Mouse (Mus musculus): ENCODE results near the gene Fxr2. TPM values are rescaled to one million over a fixed set of nuclear protein-coding genes. Genes with fewer than 3 reads are reported as not detected.

Fxr2 gene
- polyA plus RNA-seq, 1 experiment from 2014 or later, result 23.4 TPM

- 17% methylated on average over 6 of the region's 6 CpGs for WGBS (ENCODE audit: insufficient replicate concordance)
- Histone ChIP-seq H3K4me1 (peaks cover 66% of the 10 kb centered on the region), H3K4me3 (peak overlapping the region; percentile 37), H3K9ac (peak overlapping the region; percentile 67), H3K4me2 (peak overlapping the region; percentile 100), H3K27me3 (replicated peaks) (no peaks in the 10 kb centered on the region), H3K27ac (peak overlapping the region; percentile 92), H3K9me3 (replicated peaks) (no peaks in the 10 kb centered on the region), H3K36me3 (peaks cover 64% of the 10 kb centered on the region)
- ATAC-seq, result peak; percentile 20; the same call in 1 of the 2 replicates
These were observed 32.7 kb upstream of the Fxr2 start for GRCm38 (mm10) chr11:69600098-69600497.

GRCm38 (mm10) chr11:69601768-69602167 is 31.0 kb upstream of the Fxr2 start:
- Histone ChIP-seq H3K4me3 (no peak overlapping the region), H3K4me2 (peak overlapping the region; percentile 100), H3K27ac (peak overlapping the region; percentile 92), H3K27me3 (replicated peaks) (no peaks in the 10 kb centered on the region), H3K9me3 (replicated peaks) (no peaks in the 10 kb centered on the region), H3K9ac (peak overlapping the region; percentile 67; the same call in 1 of the 2 replicates), H3K36me3 (peaks cover 56% of the 10 kb centered on the region), H3K4me1 (peaks cover 76% of the 10 kb centered on the region)
- ATAC-seq, result no peak
- 41% methylated on average over 3 of the region's 3 CpGs for WGBS (ENCODE audit: insufficient replicate concordance)

GRCm38 (mm10) chr11:69603516-69603915 is 29.3 kb upstream of the Fxr2 start:
- H3K27me3 ChIP-seq (replicated peaks), result no peaks in the 10 kb centered on the region
- H3K27ac ChIP-seq, result peak overlapping the region; percentile 84
- 79% methylated on average over 8 of the region's 8 CpGs for WGBS (ENCODE audit: insufficient replicate concordance)
- no peaks in the 10 kb centered on the region for H3K9me3 ChIP-seq (replicated peaks)
- peak overlapping the region; percentile 78 for H3K4me3 ChIP-seq
- peak overlapping the region; percentile 93 for H3K9ac ChIP-seq
- H3K36me3 ChIP-seq, result peaks cover 49% of the 10 kb centered on the region
- H3K4me1 ChIP-seq, result peaks cover 93% of the 10 kb centered on the region
- ATAC-seq, result no peak
- H3K4me2 ChIP-seq, result peak overlapping the region; percentile 100

- Histone ChIP-seq H3K4me1 (peaks cover 93% of the 10 kb centered on the region), H3K27ac (peak overlapping the region; percentile 84), H3K27me3 (replicated peaks) (no peaks in the 10 kb centered on the region), H3K9me3 (replicated peaks) (no peaks in the 10 kb centered on the region), H3K36me3 (peaks cover 41% of the 10 kb centered on the region), H3K9ac (peak overlapping the region; percentile 93), H3K4me3 (peak overlapping the region; percentile 78), H3K4me2 (peak overlapping the region; percentile 100)
- WGBS (ENCODE audit: insufficient replicate concordance), result 56% methylated on average over 3 of the region's 3 CpGs
- no peak for ATAC-seq
These were observed 28.4 kb upstream of the Fxr2 start for GRCm38 (mm10) chr11:69604347-69604746.

GRCm38 (mm10) chr11:69604795-69605664 is 27.8 kb upstream of the Fxr2 start:
- ATAC-seq, result peak; percentile 10
- H3K9me3 ChIP-seq (replicated peaks), result no peaks in the 10 kb centered on the region
- H3K27me3 ChIP-seq (replicated peaks), result no peaks in the 10 kb centered on the region
- peak overlapping the region; percentile 93 for H3K9ac ChIP-seq
- peak overlapping the region; percentile 78 for H3K4me3 ChIP-seq
- peak overlapping the region; percentile 84 for H3K27ac ChIP-seq
- H3K36me3 ChIP-seq, result peaks cover 36% of the 10 kb centered on the region
- H3K4me2 ChIP-seq, result peak overlapping the region; percentile 100
- peaks cover 93% of the 10 kb centered on the region for H3K4me1 ChIP-seq
- under 1% methylated on average over 69 of the region's 73 CpGs for WGBS (ENCODE audit: insufficient replicate concordance)

- peak; percentile 90 for ATAC-seq
- Histone ChIP-seq H3K4me2 (peak within 1 kb of the TSS; percentile 100), H3K4me3 (peak within 1 kb of the TSS; percentile 78), H3K27ac (peak within 1 kb of the TSS; percentile 84), H3K4me1 (peaks cover 93% of the 10 kb centered on the region), H3K9ac (peak within 1 kb of the TSS; percentile 93), H3K27me3 (replicated peaks) (no peaks in the 10 kb centered on the region), H3K9me3 (replicated peaks) (no peaks in the 10 kb centered on the region), H3K36me3 (peaks cover 27% of the 10 kb centered on the region)
- 4% methylated on average over 32 of the region's 32 CpGs for WGBS (ENCODE audit: insufficient replicate concordance)
These were observed 26.9 kb upstream of the Fxr2 start, which contains the start of gene Atp1b2 for GRCm38 (mm10) chr11:69605726-69606490. Gene Atp1b2 (minus strand): TSS chr11:69605942.

GRCm38 (mm10) chr11:69606491-69606795 is 26.3 kb upstream of the Fxr2 start:
- peaks cover 89% of the 10 kb centered on the region for H3K4me1 ChIP-seq
- ATAC-seq, result no peak
- peak overlapping the region; percentile 76 for H3K9ac ChIP-seq

GRCm38 (mm10) chr11:69606832-69607231 is 26.0 kb upstream of the Fxr2 start:
- Histone ChIP-seq H3K4me3 (no peak overlapping the region), H3K36me3 (peaks cover 18% of the 10 kb centered on the region), H3K9me3 (replicated peaks) (no peaks in the 10 kb centered on the region), H3K4me1 (peaks cover 85% of the 10 kb centered on the region), H3K4me2 (peak overlapping the region; percentile 100), H3K27me3 (replicated peaks) (no peaks in the 10 kb centered on the region), H3K27ac (peak overlapping the region; percentile 84), H3K9ac (no peak overlapping the region)
- WGBS (ENCODE audit: insufficient replicate concordance), result 70% methylated on average over 2 of the region's 2 CpGs
- ATAC-seq, result no peak

More at GRCm38 (mm10) chr11:69606491-69606795, 26.3 kb upstream of the Fxr2 start:
- H3K27me3 ChIP-seq (replicated peaks), result no peaks in the 10 kb centered on the region
- H3K36me3 ChIP-seq, result peaks cover 22% of the 10 kb centered on the region
- peak overlapping the region; percentile 84 for H3K27ac ChIP-seq
- H3K4me2 ChIP-seq, result peak overlapping the region; percentile 100
- no peaks in the 10 kb centered on the region for H3K9me3 ChIP-seq (replicated peaks)
- WGBS (ENCODE audit: insufficient replicate concordance), result 66% methylated on average over 2 of the region's 2 CpGs
- H3K4me3 ChIP-seq, result peak overlapping the region; percentile 78

GRCm38 (mm10) chr11:69608525-69608924 is 24.3 kb upstream of the Fxr2 start:
- peaks cover 82% of the 10 kb centered on the region for H3K4me1 ChIP-seq
- H3K36me3 ChIP-seq, result peaks cover 1% of the 10 kb centered on the region; the same call in 1 of the 2 replicates
- peak overlapping the region; percentile 34 for H3K9ac ChIP-seq
- H3K4me3 ChIP-seq, result no peak overlapping the region
- no peaks in the 10 kb centered on the region for H3K27me3 ChIP-seq (replicated peaks)
- 46% methylated on average over 3 of the region's 3 CpGs for WGBS (ENCODE audit: insufficient replicate concordance)
- peak; percentile 57 for ATAC-seq
- peak overlapping the region; percentile 84 for H3K27ac ChIP-seq
- no peaks in the 10 kb centered on the region for H3K9me3 ChIP-seq (replicated peaks)
- peak overlapping the region; percentile 42 for H3K4me2 ChIP-seq

GRCm38 (mm10) chr11:69609416-69609815 is 23.4 kb upstream of the Fxr2 start:
- no peaks in the 10 kb centered on the region for H3K9me3 ChIP-seq (replicated peaks)
- peak overlapping the region; percentile 84 for H3K27ac ChIP-seq
- H3K36me3 ChIP-seq, result no peaks in the 10 kb centered on the region
- H3K9ac ChIP-seq, result peak overlapping the region; percentile 34; the same call in 1 of the 2 replicates
- H3K4me2 ChIP-seq, result peak overlapping the region; percentile 42
- WGBS (ENCODE audit: insufficient replicate concordance), result 18% methylated on average over 7 of the region's 7 CpGs
- H3K4me3 ChIP-seq, result 0 out of 2 replicates have a peak overlapping the region, but pooled peaks have one; percentile 2
- no peaks in the 10 kb centered on the region for H3K27me3 ChIP-seq (replicated peaks)
- H3K4me1 ChIP-seq, result peaks cover 80% of the 10 kb centered on the region
- peak; percentile 38; the same call in 1 of the 2 replicates for ATAC-seq

- Histone ChIP-seq H3K9me3 (replicated peaks) (no peaks in the 10 kb centered on the region), H3K4me3 (no peak overlapping the region), H3K27me3 (replicated peaks) (peaks cover 12% of the 10 kb centered on the region), H3K36me3 (no peaks in the 10 kb centered on the region), H3K4me2 (no peak overlapping the region), H3K27ac (no peak overlapping the region), H3K9ac (no peak overlapping the region; the same call in 1 of the 2 replicates), H3K4me1 (peaks cover 73% of the 10 kb centered on the region)
- WGBS (ENCODE audit: insufficient replicate concordance), result 59% methylated on average over 4 of the region's 4 CpGs
- no peak for ATAC-seq
These were observed 21.9 kb upstream of the Fxr2 start for GRCm38 (mm10) chr11:69610899-69611298.

Data from liver, embryonic 12.5 days (tissue).